Mouse (Mus musculus) layer of hippocampus, adult 9-10 months (tissue): Measurements from ENCODE around the gene Phf23.

Experiments used
- DNase-seq: peaks from one replicate; pipeline ENCODE4 v3.0.0; 2022; ENCODE audit warnings: low spot score

Gene Phf23

DNA sequence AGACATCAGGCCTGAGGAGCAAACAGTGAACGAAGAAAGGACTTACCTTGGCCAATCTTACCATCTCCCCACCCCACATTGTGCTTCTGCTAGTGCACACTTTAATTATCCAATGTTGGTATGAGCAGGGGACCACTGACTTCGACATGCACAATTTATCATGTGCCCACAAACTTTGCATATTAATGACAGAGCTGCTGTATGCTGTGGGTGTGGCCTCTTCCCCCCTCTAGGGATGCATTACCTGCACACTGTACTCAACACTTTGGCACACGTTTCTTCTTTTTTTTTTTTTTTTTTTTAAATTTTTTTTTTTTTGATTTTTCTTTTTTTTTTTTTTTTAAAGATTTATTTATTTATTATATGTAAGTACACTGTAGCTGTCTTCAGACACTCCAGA, 24.8 kb upstream of the Phf23 start:
- no peak for DNase-seq

DNA sequence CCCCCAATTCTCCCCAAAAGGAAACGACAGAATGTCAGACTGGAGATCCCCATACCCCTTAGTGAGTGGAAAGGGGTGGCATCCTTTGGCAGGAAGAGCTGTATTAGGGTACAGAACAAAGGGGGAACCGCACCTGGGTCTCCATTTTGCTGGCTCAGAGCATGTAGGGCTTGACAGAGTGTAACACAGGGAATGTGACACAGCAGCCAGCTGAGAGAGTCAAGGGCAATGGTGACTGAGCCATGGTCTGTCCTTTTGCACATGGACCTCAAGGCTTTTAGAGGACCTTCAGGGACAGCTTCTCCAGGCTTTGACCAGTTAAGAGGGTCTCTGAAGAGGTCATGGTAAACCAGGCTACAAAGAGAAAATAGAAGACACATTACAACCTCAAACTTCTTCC, 20.7 kb upstream of the Phf23 start:
- DNase-seq: no peak

DNA sequence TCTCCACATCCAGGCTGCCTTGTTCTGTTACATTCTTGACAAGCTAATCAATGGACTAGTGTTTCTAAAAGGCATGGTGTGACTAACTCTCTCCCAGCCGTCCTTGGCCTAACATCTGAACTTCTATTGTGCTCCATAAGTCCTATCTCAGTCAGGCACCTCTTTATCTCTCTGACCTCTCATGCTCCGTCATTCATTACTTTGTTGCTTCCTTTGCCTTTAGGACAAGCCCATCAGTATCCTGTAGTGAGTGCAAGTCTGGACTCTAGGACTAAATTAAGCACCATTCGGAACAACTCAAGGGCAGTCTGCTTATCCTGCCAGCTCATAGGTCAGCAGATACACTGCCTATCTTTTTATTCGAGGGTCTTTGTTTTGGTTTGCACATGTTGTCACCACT, 19.3 kb upstream of the Phf23 start:
- no peak for DNase-seq

DNA sequence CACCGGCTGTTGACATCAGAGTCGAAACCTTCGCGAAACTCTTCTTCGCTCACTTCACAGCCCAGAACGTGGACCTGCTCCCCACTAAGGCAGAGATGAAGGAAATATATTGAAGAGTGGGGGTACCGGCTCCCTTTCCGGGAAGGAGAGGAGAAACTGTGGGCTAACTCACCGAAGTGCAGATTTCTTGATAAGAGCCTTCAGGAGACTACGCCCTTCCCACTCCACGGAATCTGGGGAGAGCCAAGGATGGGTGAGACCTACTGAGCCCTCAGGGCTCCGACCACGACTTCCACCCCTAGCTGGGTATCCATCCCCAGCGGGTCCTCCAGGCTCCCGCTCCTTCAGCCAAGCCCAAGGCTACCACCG, 15.8 kb upstream of the Phf23 start:
- no peak for DNase-seq

DNA sequence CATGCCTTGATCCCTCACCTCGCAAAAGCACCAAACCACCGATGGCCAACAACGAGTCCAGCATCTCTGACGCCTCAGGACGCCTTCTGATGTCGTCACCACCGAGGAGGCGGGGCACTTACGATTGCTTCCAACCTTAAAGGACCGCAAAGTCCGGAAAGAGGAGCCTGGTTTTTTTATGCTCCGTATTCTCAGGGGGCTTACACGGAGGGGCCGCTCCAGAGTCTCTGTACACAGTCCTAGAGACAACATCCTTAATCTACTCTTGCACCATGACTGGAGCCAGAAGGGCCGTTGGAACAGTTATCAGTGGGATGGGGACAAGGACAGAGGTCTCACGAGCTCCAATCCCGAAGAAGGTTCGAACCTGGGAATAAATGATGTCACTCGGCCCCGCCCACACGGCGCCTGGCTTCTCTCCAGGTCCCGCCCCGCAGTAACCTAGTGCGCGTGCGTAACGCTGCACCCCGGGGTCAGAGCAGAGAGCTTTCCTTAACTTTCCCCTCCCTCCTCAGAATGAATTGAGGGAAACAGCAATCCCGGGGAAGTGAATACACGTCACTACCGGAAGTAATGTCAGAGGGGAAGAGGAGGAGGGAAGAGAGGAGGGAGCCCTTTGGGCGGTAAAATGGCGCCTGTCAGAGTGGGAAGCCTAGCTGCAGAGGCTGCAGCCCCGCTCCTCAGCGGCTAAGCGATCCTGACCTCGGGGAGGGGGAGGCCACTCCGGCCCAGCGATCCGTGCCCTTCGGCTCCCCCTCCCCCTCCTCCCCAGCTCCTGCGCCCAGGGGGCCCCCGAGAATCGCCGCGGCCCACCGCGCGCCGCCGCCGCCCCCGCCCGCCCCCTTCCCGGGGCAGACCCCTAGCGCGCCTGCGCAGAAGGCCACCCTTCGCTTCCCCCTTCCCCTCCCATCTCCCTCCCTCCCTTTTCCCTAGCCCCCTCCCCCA, 15.1 kb upstream of the Phf23 start:
- DNase-seq: peak; percentile 99

DNA sequence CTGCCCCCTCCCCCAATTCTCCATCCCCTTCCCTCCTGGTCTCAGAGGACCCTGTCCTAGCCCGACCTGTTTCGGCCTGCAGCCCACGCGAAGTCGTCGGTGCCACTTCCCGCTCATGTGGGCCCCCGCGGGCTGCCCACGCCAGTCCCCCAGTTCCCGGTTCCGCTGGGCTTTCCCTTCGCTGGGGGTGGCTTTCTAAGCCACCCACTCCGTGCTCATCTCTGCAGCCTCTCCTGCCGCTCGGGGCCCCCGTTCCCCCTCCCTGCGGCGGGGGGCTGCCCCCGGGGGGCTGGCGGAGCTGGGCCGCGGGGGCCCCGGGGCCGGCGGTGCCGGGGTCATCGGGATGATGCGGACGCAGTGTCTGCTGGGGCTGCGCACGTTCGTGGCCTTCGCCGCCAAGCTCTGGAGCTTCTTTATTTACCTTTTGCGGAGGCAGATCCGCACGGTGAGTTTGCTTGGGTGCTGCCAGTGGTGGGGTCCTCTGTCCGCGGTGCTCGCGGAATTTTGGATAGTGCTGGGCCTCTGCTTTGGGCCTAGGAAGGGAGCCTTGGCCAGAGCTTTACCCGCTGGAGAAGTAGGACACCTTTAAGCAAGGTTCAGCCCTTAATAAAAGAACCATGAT, 14.3 kb upstream of the Phf23 start, which contains the start of gene Ctdnep1:
Gene Ctdnep1 (plus strand): TSS at position 16 of the 622 bp plus-strand sequence.
- no peak for DNase-seq

DNA sequence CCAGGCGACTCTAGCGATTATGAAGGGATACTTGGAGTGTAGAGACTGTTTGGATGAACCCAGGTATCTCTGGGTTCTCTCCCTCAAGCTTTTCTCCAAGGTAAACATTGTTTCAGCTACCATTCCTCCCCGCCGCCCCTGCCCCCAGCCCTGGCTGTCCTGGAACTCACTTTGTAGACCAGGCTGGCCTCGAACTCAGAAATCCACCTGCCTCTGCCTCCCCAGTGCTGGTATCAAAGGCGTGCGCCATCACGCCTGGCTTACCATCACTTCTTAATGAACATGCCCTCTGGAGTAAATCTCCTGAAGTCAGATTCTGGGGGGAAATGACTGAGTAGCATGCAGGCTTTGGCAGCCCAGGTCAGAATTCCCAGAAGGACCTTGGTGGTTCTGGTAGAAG, 13.4 kb upstream of the Phf23 start, which contains the start of gene Elp5:
Gene Elp5 (minus strand): TSS at position 293 of the 400 bp plus-strand sequence.
- no peak for DNase-seq

DNA sequence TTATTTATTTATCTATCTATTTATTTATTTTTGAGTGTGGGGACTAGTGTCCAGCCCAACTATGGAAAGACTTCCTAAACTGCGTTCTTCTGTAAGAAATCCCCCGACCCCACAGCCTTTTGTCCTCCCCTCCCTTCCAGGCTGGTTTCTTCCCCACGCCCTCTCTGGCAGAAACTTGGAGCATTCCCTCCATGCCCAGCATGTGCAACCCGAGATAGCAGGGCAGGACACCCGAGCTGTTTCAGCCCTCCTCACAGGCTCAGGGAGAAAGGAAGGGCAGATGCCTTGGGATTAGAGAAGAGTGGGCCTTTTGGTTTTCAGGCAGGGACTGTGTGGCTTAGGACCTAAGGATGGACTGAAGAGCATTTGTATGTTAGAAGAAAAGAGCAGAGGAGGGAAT, 12.7 kb upstream of the Phf23 start:
- no peak for DNase-seq

DNA sequence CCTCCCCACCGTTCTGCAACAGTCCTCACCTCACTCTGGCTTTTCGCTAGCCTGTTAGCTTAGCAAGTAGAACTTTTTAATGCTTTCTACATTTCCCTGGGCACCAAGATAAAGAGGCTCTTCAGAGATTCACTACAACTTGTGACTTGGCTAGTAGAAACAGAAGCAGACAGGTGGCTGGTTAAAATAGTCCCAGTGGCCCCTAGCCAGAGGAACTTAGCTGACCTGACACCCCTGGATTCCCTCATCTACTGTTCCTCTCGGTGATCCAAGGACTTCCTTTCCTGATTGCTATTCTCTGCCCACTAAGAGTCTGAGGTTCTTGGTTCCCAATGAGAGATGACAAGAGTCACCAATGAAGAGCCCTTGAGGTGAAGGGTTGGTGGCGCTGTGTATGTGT, 12.2 kb upstream of the Phf23 start:
- no peak for DNase-seq

DNA sequence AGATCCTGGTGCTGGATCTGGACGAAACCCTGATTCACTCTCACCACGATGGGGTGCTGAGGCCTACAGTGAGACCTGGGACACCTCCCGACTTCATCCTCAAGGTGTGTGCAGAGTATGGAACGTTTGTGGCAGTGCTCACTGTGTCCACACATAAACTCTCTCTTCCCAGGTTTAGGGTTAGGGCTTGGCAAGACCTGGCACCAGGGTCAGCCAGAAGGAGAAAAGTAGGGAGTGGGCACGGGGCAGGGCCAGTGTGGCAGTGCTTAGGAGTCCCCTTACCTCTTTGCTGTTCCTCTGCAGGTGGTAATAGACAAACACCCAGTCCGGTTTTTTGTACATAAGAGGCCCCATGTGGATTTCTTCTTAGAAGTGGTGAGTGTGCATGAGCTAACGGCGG, 11.1 kb upstream of the Phf23 start:
- no peak for DNase-seq

DNA sequence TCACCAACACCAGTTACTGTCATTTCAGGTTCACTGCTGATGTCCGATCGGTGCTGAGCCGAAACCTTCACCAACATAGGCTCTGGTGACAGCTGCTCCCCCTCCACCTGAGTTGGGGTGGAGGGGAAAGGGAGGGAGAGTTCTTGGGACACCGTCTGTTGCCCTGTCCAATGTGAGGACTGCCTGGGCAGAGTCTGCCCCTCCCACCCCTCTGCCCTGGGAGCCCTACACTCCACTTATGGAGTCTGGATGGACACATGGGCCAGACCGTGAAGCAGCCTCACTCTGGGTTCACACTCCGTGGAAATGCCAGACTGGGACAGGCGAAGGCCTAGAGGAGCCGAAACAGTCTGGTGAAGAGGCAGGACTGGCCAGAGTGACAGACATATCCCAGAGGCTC, 5.6 kb upstream of the Phf23 start:
- DNase-seq: no peak

DNA sequence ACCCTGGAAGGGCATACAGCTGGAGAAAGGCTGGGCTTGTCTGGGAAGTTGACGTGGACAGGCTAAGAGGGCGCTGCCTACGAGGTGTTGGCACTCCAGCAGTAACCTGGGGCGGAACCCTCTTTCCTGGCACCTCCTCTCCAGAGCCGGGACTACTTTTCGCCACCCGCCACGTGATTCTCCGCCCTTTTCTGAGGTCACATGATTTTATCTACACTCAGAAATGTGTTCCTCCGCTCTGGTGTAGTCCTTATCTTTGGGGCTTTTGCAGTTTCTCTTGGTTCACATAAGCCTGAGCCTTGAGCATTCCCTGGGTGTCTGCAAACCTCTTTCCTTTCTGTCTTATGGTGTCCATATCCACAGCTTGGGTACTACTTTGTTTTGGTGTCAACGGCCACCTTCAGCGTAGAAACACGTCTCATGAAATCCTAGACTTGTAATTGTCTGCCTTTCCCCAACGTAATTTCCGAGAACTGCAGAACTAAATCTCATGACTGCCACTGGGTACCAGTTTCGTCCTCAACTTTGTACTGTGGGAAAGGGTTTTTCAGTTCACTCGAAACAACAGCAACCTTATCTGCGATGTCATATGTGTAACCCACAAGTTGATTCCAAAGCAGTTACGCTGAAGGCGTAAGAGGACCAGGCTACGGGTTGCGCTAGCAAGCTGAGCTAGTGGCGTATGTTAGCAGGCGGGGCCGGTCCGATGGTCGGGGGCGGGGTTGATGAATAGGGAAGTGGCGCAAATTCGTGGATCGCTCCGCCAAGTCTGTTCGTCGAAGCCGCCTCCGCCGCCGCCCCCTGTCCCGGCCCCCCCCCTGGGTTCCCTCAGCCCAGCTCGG, 4.5 kb upstream of the Phf23 start, which contains the start of gene Gabarap:
Gene Gabarap (plus strand): TSS at position 294 of the 842 bp plus-strand sequence.
- DNase-seq: peak; percentile 98

DNA sequence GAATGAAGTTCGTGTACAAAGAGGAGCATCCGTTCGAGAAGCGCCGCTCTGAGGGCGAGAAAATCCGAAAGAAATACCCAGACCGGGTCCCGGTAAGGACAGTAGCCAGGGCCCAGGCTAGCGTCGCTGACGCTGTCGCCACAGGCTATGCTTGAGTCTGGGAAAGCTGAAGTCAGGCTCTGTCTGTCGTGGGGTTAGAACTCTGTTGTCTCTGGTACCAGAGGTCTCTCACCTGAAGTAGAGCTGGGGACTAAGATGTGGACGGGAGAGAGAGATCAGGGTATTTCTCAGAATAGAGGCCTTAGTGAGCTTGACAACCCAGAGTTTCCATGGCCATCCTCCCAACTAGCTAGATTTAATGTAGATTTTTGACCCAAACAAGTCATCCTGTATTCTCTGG, 3.9 kb upstream of the Phf23 start:
- DNase-seq: no peak

DNA sequence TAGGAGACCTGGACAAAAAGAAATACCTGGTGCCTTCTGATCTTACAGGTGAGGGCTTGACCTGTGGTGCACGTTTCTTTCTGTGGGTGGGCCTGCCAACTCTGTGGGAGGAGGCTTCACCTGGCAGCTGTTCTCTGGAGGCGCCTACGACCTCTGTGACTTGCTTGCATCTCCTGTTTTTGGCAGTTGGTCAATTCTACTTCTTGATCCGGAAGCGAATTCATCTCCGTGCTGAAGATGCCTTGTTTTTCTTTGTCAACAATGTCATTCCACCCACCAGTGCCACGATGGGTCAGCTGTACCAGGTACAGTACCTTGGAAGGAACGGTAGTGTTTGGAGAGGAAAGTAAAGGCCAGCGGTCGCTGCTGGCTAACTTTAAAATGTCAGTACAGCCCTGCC, 3.2 kb upstream of the Phf23 start:
- DNase-seq: no peak

DNA sequence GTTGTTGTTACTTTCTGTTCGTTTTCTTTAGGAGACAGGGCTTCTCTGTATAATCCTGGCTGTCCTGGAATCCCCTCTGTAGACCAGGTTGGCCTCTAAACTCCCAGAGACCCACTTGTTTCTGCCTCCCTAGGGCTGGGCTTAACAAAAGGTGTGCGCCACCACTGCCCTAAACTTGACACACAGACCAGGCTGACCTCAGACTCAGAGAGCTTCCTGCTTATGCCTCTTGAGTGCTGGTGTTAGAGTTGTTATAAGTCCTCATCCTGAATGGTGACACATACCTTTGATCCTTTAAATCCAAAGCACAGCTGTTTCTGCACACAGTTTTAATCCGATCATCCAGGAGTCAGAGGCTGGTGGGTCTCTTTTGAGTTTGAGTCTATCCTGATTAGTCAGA, 2.6 kb upstream of the Phf23 start:
- no peak for DNase-seq

DNA sequence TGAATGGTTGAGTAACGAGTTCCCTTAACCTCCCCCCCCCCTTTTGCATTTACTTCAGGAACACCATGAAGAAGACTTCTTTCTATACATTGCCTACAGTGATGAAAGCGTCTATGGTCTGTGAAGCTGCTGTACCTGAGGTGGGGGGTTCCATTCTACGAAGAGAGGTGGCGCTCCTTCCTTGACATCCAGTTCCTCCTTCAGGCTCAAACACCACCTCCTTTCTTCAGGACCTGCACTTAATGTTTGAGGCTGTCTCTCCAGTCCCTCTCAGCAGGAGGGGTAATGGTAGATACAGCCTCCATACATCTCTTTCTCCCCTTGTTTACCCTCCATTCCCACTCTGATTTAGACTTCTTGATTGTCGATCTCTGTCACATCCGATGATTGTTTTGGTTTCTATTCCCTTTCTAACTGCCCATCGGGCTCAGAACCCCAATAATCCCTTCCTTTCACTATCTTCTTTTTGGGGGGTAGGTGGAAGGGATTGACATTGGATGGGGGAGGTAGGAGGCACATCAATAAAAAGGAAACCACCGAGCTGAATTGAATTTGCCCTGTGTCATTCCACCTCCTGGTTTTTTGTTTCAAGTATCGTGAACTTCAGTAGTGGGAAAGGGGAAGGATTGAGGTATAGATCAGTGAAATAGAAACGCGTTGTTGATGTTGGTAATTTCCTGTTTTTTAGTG, 1.0 kb upstream of the Phf23 start:
- DNase-seq: no peak

DNA sequence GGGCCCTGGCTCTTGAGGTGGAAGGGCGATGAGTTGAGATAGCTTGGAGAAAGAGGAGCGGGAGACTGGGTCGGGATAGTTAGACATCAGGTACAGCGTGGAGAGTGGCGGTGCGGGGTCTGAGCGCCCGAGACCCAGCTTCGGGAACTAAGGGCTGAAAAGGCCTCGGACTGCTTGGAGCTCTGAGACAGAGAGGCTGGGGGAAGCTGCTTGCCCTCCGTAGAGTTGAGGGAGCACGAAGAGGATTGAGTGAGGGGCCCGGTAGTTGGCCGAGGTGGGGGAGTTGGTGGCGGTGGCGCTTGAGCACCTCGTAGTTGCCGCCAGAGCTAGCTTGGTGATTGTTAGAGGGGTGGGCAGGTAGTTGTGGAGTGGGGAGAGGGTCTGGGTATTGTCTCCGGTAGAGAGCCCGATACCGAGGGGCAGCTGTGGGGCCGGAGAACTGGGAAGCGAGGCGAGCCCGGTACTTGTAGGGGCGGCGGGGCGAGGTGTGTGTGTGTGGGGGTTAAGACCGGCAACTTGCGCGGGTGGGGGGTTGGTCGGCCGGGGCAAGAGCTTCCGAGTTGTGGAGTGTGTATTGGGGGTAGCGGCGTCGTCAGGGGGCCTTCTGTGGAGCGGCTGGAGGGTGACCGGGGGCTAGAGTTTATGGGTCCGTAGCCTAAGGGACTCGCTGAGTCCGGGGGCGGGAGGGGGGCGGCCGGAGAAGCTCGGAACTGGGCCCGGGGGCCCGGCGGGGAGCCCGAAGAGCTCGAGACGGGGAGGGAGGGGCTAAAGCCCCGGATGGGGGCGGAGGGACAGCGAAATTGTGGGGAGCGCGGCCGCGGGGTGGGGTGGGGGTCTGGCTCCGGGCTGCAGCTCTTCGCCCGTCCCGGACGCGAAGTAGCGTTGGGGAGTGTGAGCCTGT, 834 bp downstream of the Phf23 start:
- DNase-seq: no peak

DNA sequence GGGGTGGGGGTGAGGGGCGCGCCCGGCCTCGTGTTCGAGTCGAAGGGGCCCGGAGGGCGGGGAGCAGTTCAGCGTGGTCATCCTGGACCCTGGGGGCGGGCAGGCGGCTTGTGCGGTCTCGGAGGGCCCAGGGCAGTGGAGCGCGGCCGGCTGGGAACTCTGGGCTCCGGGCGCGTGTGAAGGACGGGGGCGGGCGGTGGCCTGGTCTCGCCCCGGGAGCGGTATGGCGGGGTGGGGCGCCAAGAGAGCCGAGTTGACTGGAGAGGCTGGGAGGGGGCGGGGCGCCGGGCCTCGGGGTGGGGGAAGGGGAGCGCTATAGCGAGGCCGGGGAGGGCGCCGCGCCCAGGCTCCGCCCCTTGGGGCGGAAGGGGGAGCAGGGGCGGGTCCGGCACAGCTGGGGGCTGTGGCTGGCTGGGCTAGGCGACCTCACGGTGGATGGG, 1.5 kb downstream of the Phf23 start:
- no peak for DNase-seq

DNA sequence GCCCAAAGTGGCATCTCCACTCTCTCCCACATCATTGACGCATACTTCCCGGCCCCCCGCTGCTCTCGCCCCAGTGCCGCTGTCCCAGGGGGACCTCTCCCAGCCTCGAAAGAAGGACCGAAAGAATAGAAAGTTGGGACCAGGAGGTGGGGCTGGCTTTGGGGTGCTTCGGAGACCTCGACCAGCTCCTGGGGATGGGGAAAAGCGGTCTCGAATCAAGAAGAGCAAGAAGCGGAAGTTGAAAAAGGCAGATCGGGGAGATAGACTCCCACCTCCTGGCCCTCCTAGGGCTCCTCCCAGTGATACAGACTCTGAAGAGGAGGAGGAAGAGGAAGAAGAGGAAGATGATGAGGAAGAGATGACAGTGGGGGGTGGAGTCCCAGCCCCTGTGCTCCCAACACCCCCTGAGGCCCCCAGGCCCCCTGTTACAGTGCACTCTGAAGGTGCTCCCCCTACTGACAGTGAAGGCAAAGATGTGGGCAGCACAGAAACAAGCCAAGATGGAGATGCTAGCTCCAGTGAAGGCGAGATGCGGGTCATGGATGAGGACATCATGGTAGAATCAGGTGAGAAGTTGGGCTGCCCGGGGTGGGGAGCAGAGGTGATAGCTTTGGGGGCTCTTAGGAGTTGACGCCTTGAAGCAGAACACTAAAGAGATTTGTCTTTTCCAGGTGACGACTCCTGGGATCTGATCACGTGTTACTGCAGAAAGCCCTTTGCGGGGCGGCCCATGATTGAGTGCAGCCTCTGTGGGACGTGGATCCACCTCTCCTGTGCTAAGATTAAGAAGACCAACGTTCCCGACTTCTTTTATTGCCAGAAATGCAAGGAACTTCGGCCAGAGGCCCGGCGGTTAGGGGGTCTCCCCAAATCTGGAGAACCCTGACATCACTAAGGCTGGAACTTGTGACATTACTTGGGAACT, 3.3 kb downstream of the Phf23 start:
- no peak for DNase-seq

DNA sequence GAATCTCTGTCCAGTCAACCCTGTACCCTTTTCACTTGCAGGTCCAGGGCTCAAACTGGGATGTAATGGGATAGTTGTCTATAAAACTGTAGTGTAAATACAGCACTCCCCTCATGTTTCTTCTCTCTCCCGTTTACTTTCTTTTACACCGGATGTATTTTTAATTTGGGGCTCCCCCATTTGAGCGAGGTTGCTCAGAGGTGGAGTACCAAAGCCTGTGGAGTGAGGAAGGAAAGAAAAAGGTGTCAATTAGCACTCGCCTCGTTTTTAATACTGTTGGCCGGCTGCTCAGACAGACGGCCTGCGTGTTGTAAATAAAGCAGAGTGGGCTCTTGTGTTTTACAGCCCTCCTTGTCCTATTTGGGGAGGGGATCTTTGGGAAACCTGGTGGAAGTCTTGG, 4.1 kb downstream of the Phf23 start:
- DNase-seq: no peak
